Mouse (Mus musculus) forebrain, embryonic 13.5 days (tissue): ENCODE measurements around the gene Galnt12. TPM values are rescaled to one million over a fixed set of nuclear protein-coding genes. Genes with fewer than 3 reads are reported as not detected.

Experiments
- ATAC-seq: fragments of 200-750 bp; cut with Nextera tagmentation; 2 replicates; pipeline ENCODE4 v1.8.0; 2017
- H3K27ac ChIP-seq: fragments of 300-500 bp; sonication (generic); 2 replicates; pipeline ENCODE4 v1.5.1; 2015; ENCODE audit warnings: inconsistent platforms, mild to moderate bottlenecking, moderate library complexity
- H3K27me3 ChIP-seq: fragments of 300-500 bp; sonication (generic); 2 replicates; pipeline ENCODE4 v1.6.1; 2015; ENCODE audit warnings: mild to moderate bottlenecking, inconsistent platforms
- H3K36me3 ChIP-seq: fragments of 300-500 bp; sonication (generic); 2 replicates; pipeline ENCODE4 v1.6.1; 2015; ENCODE audit warnings: mild to moderate bottlenecking, inconsistent platforms; ENCODE audit not compliant: poor library complexity, severe bottlenecking
- H3K4me1 ChIP-seq: fragments of 300-500 bp; sonication (generic); 2 replicates; pipeline ENCODE4 v1.6.1; 2015; ENCODE audit warnings: inconsistent platforms
- H3K4me2 ChIP-seq: fragments of 300-500 bp; sonication (generic); 2 replicates; pipeline ENCODE4 v1.6.1; 2015; ENCODE audit warnings: inconsistent platforms, mild to moderate bottlenecking, moderate library complexity
- H3K4me3 ChIP-seq: fragments of 300-500 bp; sonication (generic); 2 replicates; pipeline ENCODE4 v1.5.1; 2015; ENCODE audit warnings: mild to moderate bottlenecking, inconsistent platforms
- H3K9ac ChIP-seq: fragments of 300-500 bp; sonication (generic); 2 replicates; pipeline ENCODE4 v1.6.1; 2015; ENCODE audit warnings: mild to moderate bottlenecking, inconsistent platforms
- H3K9me3 ChIP-seq: fragments of 300-500 bp; sonication (generic); replicated peaks from 2 replicates; pipeline ENCODE4 v1.6.1; 2016; ENCODE audit warnings: inconsistent platforms
- WGBS: fragments of 180-500 bp; shearing (Covaris S2); methylation state at CpG from one replicate; pipeline ENCODE4 v1.1.7; 2015; 5-methylcytosine and 5-hydroxymethylcytosine counted together
- polyA plus RNA-seq: library from polyadenylated mRNA; unstranded; fragments of >200 nt; fragmentation: Nextera tagmentation; extraction: Ambion mirVana; gene quantifications from 2 replicates; pipeline ENCODE4 v1.2.1, GENCODE M21; 2015

Gene Galnt12
- polyA plus RNA-seq, 1 experiment from 2014 or later = 1.2 TPM

- Histone ChIP-seq H3K27me3 (no peaks in the 10 kb centered on the region), H3K27ac (no peak overlapping the region), H3K9me3 (no peaks in the 10 kb centered on the region), H3K4me2 (no peak overlapping the region), H3K4me3 (no peak overlapping the region), H3K36me3 (no peaks in the 10 kb centered on the region), H3K9ac (no peak overlapping the region), H3K4me1 (0 out of 2 replicates have a peak, but pooled peaks cover 7% of the 10 kb centered on the region)
- ATAC-seq = no peak
- 43% methylated on average over 9 of the region's 9 CpGs for WGBS
Observed at GRCm38 (mm10) chr4:47138967-47139777, 47.5 kb downstream of the Galnt12 start.

- H3K27me3 ChIP-seq = no peaks in the 10 kb centered on the region
- H3K4me2 ChIP-seq = no peak overlapping the region
- ATAC-seq = no peak
- H3K9me3 ChIP-seq = no peaks in the 10 kb centered on the region
- 92% methylated on average over 3 of the region's 3 CpGs for WGBS
- no peak overlapping the region for H3K27ac ChIP-seq
- H3K4me1 ChIP-seq = 0 out of 2 replicates have a peak, but pooled peaks cover 7% of the 10 kb centered on the region
- H3K4me3 ChIP-seq = no peak overlapping the region
- H3K9ac ChIP-seq = no peak overlapping the region
- no peaks in the 10 kb centered on the region for H3K36me3 ChIP-seq
Observed at GRCm38 (mm10) chr4:47140301-47140700, 48.6 kb downstream of the Galnt12 start.

GRCm38 (mm10) chr4:47141444-47142154 is 49.9 kb downstream of the Galnt12 start:
- ATAC-seq = no peak
- no peak overlapping the region for H3K27ac ChIP-seq

GRCm38 (mm10) chr4:47143849-47144248 is 52.1 kb downstream of the Galnt12 start:
- no peak overlapping the region for H3K27ac ChIP-seq
- no peaks in the 10 kb centered on the region for H3K9me3 ChIP-seq
- no peak overlapping the region for H3K4me3 ChIP-seq
- ATAC-seq = no peak
- no peaks in the 10 kb centered on the region for H3K36me3 ChIP-seq
- no peak overlapping the region for H3K9ac ChIP-seq
- no peak overlapping the region for H3K4me2 ChIP-seq
- 89% methylated on average over 6 of the region's 6 CpGs for WGBS
- 0 out of 2 replicates have a peak, but pooled peaks cover 7% of the 10 kb centered on the region for H3K4me1 ChIP-seq
- no peaks in the 10 kb centered on the region for H3K27me3 ChIP-seq

More at GRCm38 (mm10) chr4:47141444-47142154, 49.9 kb downstream of the Galnt12 start:
- no peaks in the 10 kb centered on the region for H3K36me3 ChIP-seq
- H3K27me3 ChIP-seq = no peaks in the 10 kb centered on the region
- H3K4me2 ChIP-seq = no peak overlapping the region
- no peak overlapping the region for H3K4me3 ChIP-seq
- no peaks in the 10 kb centered on the region for H3K9me3 ChIP-seq
- WGBS = 62% methylated on average over 10 of the region's 10 CpGs
- no peak overlapping the region for H3K9ac ChIP-seq
- H3K4me1 ChIP-seq = 0 out of 2 replicates have a peak, but pooled peaks cover 7% of the 10 kb centered on the region

- no peaks in the 10 kb centered on the region for H3K27me3 ChIP-seq
- no peaks in the 10 kb centered on the region for H3K9me3 ChIP-seq
- no peak overlapping the region for H3K4me3 ChIP-seq
- ATAC-seq = no peak
- no peaks in the 10 kb centered on the region for H3K36me3 ChIP-seq
- no peak overlapping the region for H3K4me2 ChIP-seq
- H3K4me1 ChIP-seq = 0 out of 2 replicates have a peak, but pooled peaks cover 7% of the 10 kb centered on the region
- H3K27ac ChIP-seq = no peak overlapping the region
- WGBS = 88% methylated on average over 6 of the region's 6 CpGs
- H3K9ac ChIP-seq = no peak overlapping the region
Observed at GRCm38 (mm10) chr4:47145341-47145740, 53.6 kb downstream of the Galnt12 start.

- Histone ChIP-seq H3K27ac (no peak overlapping the region), H3K9me3 (no peaks in the 10 kb centered on the region), H3K4me2 (no peak overlapping the region), H3K4me1 (0 out of 2 replicates have a peak, but pooled peaks cover 7% of the 10 kb centered on the region), H3K36me3 (no peaks in the 10 kb centered on the region), H3K4me3 (no peak overlapping the region), H3K9ac (no peak overlapping the region), H3K27me3 (no peaks in the 10 kb centered on the region)
- WGBS = 88% methylated on average over 4 of the region's 4 CpGs
- ATAC-seq = no peak
Observed at GRCm38 (mm10) chr4:47146561-47146960, 54.9 kb downstream of the Galnt12 start.

GRCm38 (mm10) chr4:47149963-47150362 is 58.3 kb downstream of the Galnt12 start:
- no peaks in the 10 kb centered on the region for H3K4me1 ChIP-seq
- no peaks in the 10 kb centered on the region for H3K27me3 ChIP-seq
- H3K36me3 ChIP-seq = no peaks in the 10 kb centered on the region
- no peak overlapping the region for H3K4me2 ChIP-seq
- no peak overlapping the region for H3K9ac ChIP-seq
- H3K27ac ChIP-seq = no peak overlapping the region
- 16% methylated on average over 3 of the region's 3 CpGs for WGBS
- H3K9me3 ChIP-seq = no peaks in the 10 kb centered on the region
- no peak overlapping the region for H3K4me3 ChIP-seq
- no peak for ATAC-seq

- WGBS = 91% methylated on average over 3 of the region's 3 CpGs
- Histone ChIP-seq H3K4me2 (no peak overlapping the region), H3K4me1 (no peaks in the 10 kb centered on the region), H3K27me3 (no peaks in the 10 kb centered on the region), H3K36me3 (no peaks in the 10 kb centered on the region), H3K27ac (no peak overlapping the region), H3K9ac (no peak overlapping the region), H3K4me3 (no peak overlapping the region), H3K9me3 (no peaks in the 10 kb centered on the region)
- ATAC-seq = no peak
Observed at GRCm38 (mm10) chr4:47150806-47151205, 59.1 kb downstream of the Galnt12 start.

- Histone ChIP-seq H3K4me1 (no peaks in the 10 kb centered on the region), H3K4me3 (no peak overlapping the region), H3K27ac (no peak overlapping the region), H3K27me3 (no peaks in the 10 kb centered on the region), H3K4me2 (no peak overlapping the region), H3K9ac (no peak overlapping the region), H3K36me3 (no peaks in the 10 kb centered on the region), H3K9me3 (no peaks in the 10 kb centered on the region)
- WGBS = 68% methylated on average over 8 of the region's 8 CpGs
- ATAC-seq = no peak
Observed at GRCm38 (mm10) chr4:47151553-47152183, 60.0 kb downstream of the Galnt12 start.

- Histone ChIP-seq H3K4me3 (no peak overlapping the region), H3K9me3 (no peaks in the 10 kb centered on the region), H3K9ac (no peak overlapping the region), H3K4me1 (peaks cover 13% of the 10 kb centered on the region), H3K36me3 (no peaks in the 10 kb centered on the region), H3K4me2 (no peak overlapping the region), H3K27me3 (no peaks in the 10 kb centered on the region), H3K27ac (no peak overlapping the region)
- 0 out of 2 replicates have a peak, but pooled peaks have one; percentile 13 for ATAC-seq
- WGBS = 8% methylated on average over 3 of the region's 4 CpGs
Observed at GRCm38 (mm10) chr4:47161103-47161755, 69.5 kb downstream of the Galnt12 start.

- H3K27ac ChIP-seq = no peak overlapping the region
Observed at GRCm38 (mm10) chr4:47161756-47162587, 70.3 kb downstream of the Galnt12 start.

More at GRCm38 (mm10) chr4:47161756-47162587, 70.3 kb downstream of the Galnt12 start:
- H3K9me3 ChIP-seq = no peaks in the 10 kb centered on the region
- ATAC-seq = no peak
- no peaks in the 10 kb centered on the region for H3K36me3 ChIP-seq
- H3K4me1 ChIP-seq = peaks cover 13% of the 10 kb centered on the region
- 62% methylated on average over 12 of the region's 12 CpGs for WGBS
- H3K4me2 ChIP-seq = no peak overlapping the region
- H3K4me3 ChIP-seq = no peak overlapping the region
- no peak overlapping the region for H3K9ac ChIP-seq
- H3K27me3 ChIP-seq = no peaks in the 10 kb centered on the region
